Mouse (Mus musculus): ENCODE measurements around the gene Hist1h2be. TPM values are rescaled to one million over a fixed set of nuclear protein-coding genes. Genes with fewer than 3 reads are reported as not detected.
"Not testable (repeated sequence)": the region's sequence is repeated elsewhere in the genome, so short reads cannot be mapped to it uniquely, and the experiment has no call there.

Gene Hist1h2be
- polyA plus RNA-seq, 1 experiment from 2014 or later = 0.44 TPM

GRCm38 (mm10) chr13:23537006-23537710 is 83.8 kb downstream of the Hist1h2be start:
- Histone ChIP-seq H3K36me3 (ENCODE audit: insufficient read depth, low read length) (no peaks in the 10 kb centered on the region), H3K9me3 (ENCODE audit: low read length) (no peaks in the 10 kb centered on the region), H3K4me1 (ENCODE audit: insufficient read depth, low read depth, low read length) (peaks cover 18% of the 10 kb centered on the region; the same call in 1 of the 2 replicates), H3K9ac (replicated peaks; ENCODE audit: low read depth) (no peak overlapping the region), H3K27me3 (replicated peaks; ENCODE audit: insufficient read depth, low read length) (no peaks in the 10 kb centered on the region), H3K27ac (ENCODE audit: low read length) (no peak overlapping the region), H3K4me3 (ENCODE audit: low read depth, low read length) (no peak overlapping the region), H3K4me2 (replicated peaks; ENCODE audit: low read depth, low read length) (no peak overlapping the region)
- 53% methylated on average over 3 of the region's 3 CpGs for WGBS
- TF ChIP-seq EP300 (IDR thresholded peaks at IDR 0.05) (no peak), CTCF (IDR thresholded peaks at IDR 0.05) (no peak)
- ATAC-seq (no peak), DNase-seq (ENCODE audit: low spot score) (no peak)

DNA sequence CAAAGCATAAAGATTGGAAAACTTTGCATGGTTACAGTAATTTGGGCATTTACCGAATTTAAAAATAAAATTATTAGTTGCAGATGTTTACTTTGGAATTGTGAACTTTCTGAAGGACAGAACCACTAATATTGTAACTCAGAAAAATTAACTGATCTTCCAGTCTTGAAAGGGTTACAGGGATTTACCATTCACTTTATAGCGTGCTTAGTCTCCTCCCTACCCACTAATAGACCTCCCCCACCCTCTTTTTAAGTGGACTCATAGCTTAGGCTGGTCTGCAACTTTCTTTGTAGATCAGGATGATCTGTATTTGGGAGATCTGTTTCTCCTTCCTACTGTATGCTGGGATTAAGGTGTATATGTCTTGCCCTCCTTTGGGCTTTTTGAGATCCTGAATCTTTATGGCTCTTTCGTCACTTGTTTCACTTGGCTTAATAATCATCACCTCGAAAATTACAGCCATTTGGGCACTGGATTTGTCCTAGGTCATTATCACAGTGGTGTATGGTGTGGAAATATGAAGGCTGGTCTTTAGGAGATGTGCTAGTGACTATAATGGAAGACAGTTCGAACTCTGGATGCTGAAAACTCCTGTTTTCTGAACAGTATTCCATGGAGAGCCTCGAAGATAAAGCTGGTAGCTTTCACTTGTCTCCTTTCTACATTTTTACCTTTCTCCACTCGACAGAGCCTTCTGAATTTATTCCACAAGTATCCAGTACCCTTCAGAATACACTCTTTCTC is 84.7 kb downstream of the Hist1h2be start:
- DNase-seq (ENCODE audit: low spot score) (no peak), ATAC-seq (no peak)
- Histone ChIP-seq H3K36me3 (ENCODE audit: insufficient read depth, low read length) (no peaks in the 10 kb centered on the region), H3K4me2 (replicated peaks; ENCODE audit: low read depth, low read length) (no peak overlapping the region; the same call in 1 of the 2 replicates), H3K27ac (ENCODE audit: low read length) (no peak overlapping the region), H3K9me3 (ENCODE audit: low read length) (no peaks in the 10 kb centered on the region), H3K4me3 (ENCODE audit: low read depth, low read length) (no peak overlapping the region), H3K9ac (replicated peaks; ENCODE audit: low read depth) (no peak overlapping the region; the same call in 1 of the 2 replicates), H3K27me3 (replicated peaks; ENCODE audit: insufficient read depth, low read length) (no peaks in the 10 kb centered on the region), H3K4me1 (ENCODE audit: insufficient read depth, low read depth, low read length) (peaks cover 21% of the 10 kb centered on the region; the same call in 1 of the 2 replicates)
- WGBS = 8% methylated on average over 7 of the region's 7 CpGs
- no peak for TF ChIP-seq EP300 (IDR thresholded peaks at IDR 0.05)
- TF ChIP-seq CTCF (IDR thresholded peaks at IDR 0.05) = no peak

DNA sequence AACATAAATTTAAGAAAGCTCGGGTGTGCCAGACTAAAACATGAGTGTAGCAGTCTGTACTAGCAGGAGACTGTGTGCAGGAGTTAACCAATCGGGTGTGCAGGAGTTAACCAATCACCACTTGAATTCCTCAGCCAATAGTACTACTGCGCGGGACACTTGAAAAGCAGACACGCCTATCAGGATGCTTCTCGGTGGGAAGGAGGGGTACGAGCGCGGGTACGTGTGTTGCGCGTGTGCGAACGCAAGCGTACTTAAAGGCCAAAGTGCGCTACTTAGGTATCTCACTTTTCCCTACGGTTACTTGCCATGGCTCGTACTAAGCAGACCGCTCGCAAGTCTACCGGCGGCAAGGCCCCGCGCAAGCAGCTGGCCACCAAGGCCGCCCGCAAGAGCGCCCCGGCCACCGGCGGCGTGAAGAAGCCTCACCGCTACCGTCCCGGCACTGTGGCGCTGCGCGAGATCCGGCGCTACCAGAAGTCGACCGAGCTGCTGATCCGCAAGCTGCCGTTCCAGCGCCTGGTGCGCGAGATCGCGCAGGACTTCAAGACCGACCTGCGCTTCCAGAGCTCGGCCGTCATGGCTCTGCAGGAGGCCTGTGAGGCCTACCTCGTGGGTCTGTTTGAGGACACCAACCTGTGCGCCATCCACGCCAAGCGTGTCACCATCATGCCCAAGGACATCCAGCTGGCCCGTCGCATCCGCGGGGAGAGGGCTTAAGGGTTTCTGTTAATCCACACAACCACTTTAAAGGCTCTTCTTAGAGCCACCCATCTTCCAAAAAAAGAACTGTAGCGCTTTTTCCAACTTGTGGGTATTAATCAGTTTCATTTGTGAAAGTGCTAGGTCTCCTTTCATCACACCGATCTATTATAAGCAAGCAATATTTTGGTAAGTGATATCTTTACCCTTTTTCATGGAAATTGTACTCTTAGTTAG is 85.5 kb downstream of the Hist1h2be start, which contains the start of gene Hist1h3g:
TSS of gene Hist1h3g (plus strand) at position 286 of the 939 bp plus-strand sequence.
- not testable (repeated sequence) for H3K9me3 ChIP-seq (ENCODE audit: low read length); H3K27me3 ChIP-seq (replicated peaks; ENCODE audit: insufficient read depth, low read length); H3K9ac ChIP-seq (replicated peaks; ENCODE audit: low read depth); H3K36me3 ChIP-seq (ENCODE audit: insufficient read depth, low read length)
- Histone ChIP-seq H3K4me3 (ENCODE audit: low read depth, low read length) (peak within 1 kb of the TSS; percentile 41), H3K4me2 (replicated peaks; ENCODE audit: low read depth, low read length) (peak within 1 kb of the TSS; percentile 76), H3K4me1 (ENCODE audit: insufficient read depth, low read depth, low read length) (peaks cover 21% of the 10 kb centered on the region; the same call in 1 of the 2 replicates), H3K27ac (ENCODE audit: low read length) (peak within 1 kb of the TSS; percentile 3; the same call in 1 of the 2 replicates)
- peak; percentile 97 for DNase-seq (ENCODE audit: low spot score)
- WGBS = under 1% methylated on average over 45 of the region's 62 CpGs
- peak; percentile 73 for ATAC-seq

- H3K27ac ChIP-seq (ENCODE audit: low read length) = peak overlapping the region; percentile 3; the same call in 1 of the 2 replicates
- ATAC-seq (no peak), DNase-seq (ENCODE audit: low spot score) (peak; percentile 63)
- H3K4me1 ChIP-seq (ENCODE audit: insufficient read depth, low read depth, low read length) = peaks cover 21% of the 10 kb centered on the region; the same call in 1 of the 2 replicates
- H3K27me3 ChIP-seq (replicated peaks; ENCODE audit: insufficient read depth, low read length) = no peaks in the 10 kb centered on the region
- no peak for TF ChIP-seq CTCF (IDR thresholded peaks at IDR 0.05)
- no peak for TF ChIP-seq EP300 (IDR thresholded peaks at IDR 0.05)
- no peaks in the 10 kb centered on the region for H3K36me3 ChIP-seq (ENCODE audit: insufficient read depth, low read length)
- H3K4me3 ChIP-seq (ENCODE audit: low read depth, low read length) = peak overlapping the region; percentile 41
- WGBS = under 1% methylated on average over 15 of the region's 15 CpGs
- no peak overlapping the region for H3K9ac ChIP-seq (replicated peaks; ENCODE audit: low read depth)
- no peaks in the 10 kb centered on the region for H3K9me3 ChIP-seq (ENCODE audit: low read length)
- H3K4me2 ChIP-seq (replicated peaks; ENCODE audit: low read depth, low read length) = peak overlapping the region; percentile 76
Measured at GRCm38 (mm10) chr13:23534368-23535131, 86.4 kb downstream of the Hist1h2be start.

Small RNAs within 50 kb of the gene (microRNA-seq; reads per million reads assigned to microRNA genes)
- gene Gm44297 (not detected), gene Gm44359 (not detected), gene Gm44394 (not detected)

Other genes with a start within 250 kb of the Hist1h2be start
- 8.4 and 8.7 TPM in 2 replicates for gene Abt1, start 197.3 kb downstream of the Hist1h2be start, polyA plus RNA-seq (2015; fragmentation: Nextera tagmentation; extraction: Ambion mirVana)
- 0.14 and 0.21 TPM in 2 replicates for gene Btn1a1, start 155.2 kb downstream of the Hist1h2be start, polyA plus RNA-seq (2015; fragmentation: Nextera tagmentation; extraction: Ambion mirVana)
- gene Btn2a2, start 132.3 kb downstream of the Hist1h2be start, polyA plus RNA-seq (2015; fragmentation: Nextera tagmentation; extraction: Ambion mirVana) = 0.06 and 0.07 TPM in 2 replicates
- gene Hist1h4h, start 90.1 kb downstream of the Hist1h2be start, polyA plus RNA-seq (2015; fragmentation: Nextera tagmentation; extraction: Ambion mirVana) = 5.5 and 7.0 TPM in 2 replicates
- 1.3 and 1.7 TPM in 2 replicates for gene Hist1h2af, start 87.2 kb downstream of the Hist1h2be start, polyA plus RNA-seq (2015; fragmentation: Nextera tagmentation; extraction: Ambion mirVana)
- gene Hist1h3g, start 85.7 kb downstream of the Hist1h2be start, polyA plus RNA-seq (2015; fragmentation: Nextera tagmentation; extraction: Ambion mirVana) = 0.30 and 0.80 TPM in 2 replicates
- 0.12 TPM in 1 of 2 replicates, not detected in the other for gene Hist1h2bh, start 77.7 kb downstream of the Hist1h2be start, polyA plus RNA-seq (2015; fragmentation: Nextera tagmentation; extraction: Ambion mirVana)
- 0.32 and 0.33 TPM in 2 replicates for gene Hist1h3f, start 77.1 kb downstream of the Hist1h2be start, polyA plus RNA-seq (2015; fragmentation: Nextera tagmentation; extraction: Ambion mirVana)
- gene Hist1h4f, start 69.5 kb downstream of the Hist1h2be start, polyA plus RNA-seq (2015; fragmentation: Nextera tagmentation; extraction: Ambion mirVana) = 0.55 TPM in 1 of 2 replicates, not detected in the other
- 0.11 TPM in 2 replicates for gene Hist1h1d, start 67.9 kb downstream of the Hist1h2be start, polyA plus RNA-seq (2015; fragmentation: Nextera tagmentation; extraction: Ambion mirVana)
- gene Hist1h3e, start 58.8 kb downstream of the Hist1h2be start, polyA plus RNA-seq (2015; fragmentation: Nextera tagmentation; extraction: Ambion mirVana) = 1.6 and 1.7 TPM in 2 replicates
- 7.1 and 7.9 TPM in 2 replicates for gene Hist1h2ae, start 49.9 kb downstream of the Hist1h2be start, polyA plus RNA-seq (2015; fragmentation: Nextera tagmentation; extraction: Ambion mirVana)
- 1.3 and 1.9 TPM in 2 replicates for gene Hist1h2bg, start 49.7 kb downstream of the Hist1h2be start, polyA plus RNA-seq (2015; fragmentation: Nextera tagmentation; extraction: Ambion mirVana)
- gene Hist1h2bf, start 46.9 kb downstream of the Hist1h2be start, polyA plus RNA-seq (2015; fragmentation: Nextera tagmentation; extraction: Ambion mirVana) = 0.48 and 0.87 TPM in 2 replicates
- 0.49 and 0.57 TPM in 2 replicates for gene Hist1h2ad, start 46.7 kb downstream of the Hist1h2be start, polyA plus RNA-seq (2015; fragmentation: Nextera tagmentation; extraction: Ambion mirVana)
- 0.62 and 1.3 TPM in 2 replicates for gene Hist1h3d, start 45.4 kb downstream of the Hist1h2be start, polyA plus RNA-seq (2015; fragmentation: Nextera tagmentation; extraction: Ambion mirVana)
- gene Hist1h4d, start 39.5 kb downstream of the Hist1h2be start, polyA plus RNA-seq (2015; fragmentation: Nextera tagmentation; extraction: Ambion mirVana) = 31.4 and 36.9 TPM in 2 replicates
- 7.8 and 9.9 TPM in 2 replicates for gene Hist1h1e, start 1.4 kb upstream of the Hist1h2be start, polyA plus RNA-seq (2015; fragmentation: Nextera tagmentation; extraction: Ambion mirVana)
- gene Hist1h2ac, start 62.8 kb upstream of the Hist1h2be start, polyA plus RNA-seq (2015; fragmentation: Nextera tagmentation; extraction: Ambion mirVana) = 0.32 and 0.54 TPM in 2 replicates
- 67.5 and 69.5 TPM in 2 replicates for gene Hist1h2bc, start 63.1 kb upstream of the Hist1h2be start, polyA plus RNA-seq (2015; fragmentation: Nextera tagmentation; extraction: Ambion mirVana)
- gene Hist1h1t, start 74.7 kb upstream of the Hist1h2be start, polyA plus RNA-seq (2015; fragmentation: Nextera tagmentation; extraction: Ambion mirVana) = 0.13 TPM in 1 of 2 replicates, not detected in the other
- 3.7 and 3.9 TPM in 2 replicates for gene Hist1h4c, start 77.3 kb upstream of the Hist1h2be start, polyA plus RNA-seq (2015; fragmentation: Nextera tagmentation; extraction: Ambion mirVana)
- gene Hfe, start 89.7 kb upstream of the Hist1h2be start, polyA plus RNA-seq (2015; fragmentation: Nextera tagmentation; extraction: Ambion mirVana) = 25.3 and 26.3 TPM in 2 replicates
- gene Hist1h1c, start 117.7 kb upstream of the Hist1h2be start, polyA plus RNA-seq (2015; fragmentation: Nextera tagmentation; extraction: Ambion mirVana) = 38.9 and 43.3 TPM in 2 replicates
- 0.27 TPM in 1 of 2 replicates, not detected in the other for gene Hist1h3c, start 124.5 kb upstream of the Hist1h2be start, polyA plus RNA-seq (2015; fragmentation: Nextera tagmentation; extraction: Ambion mirVana)
- 0.99 TPM in 1 of 2 replicates, not detected in the other for gene Hist1h2bb, start 125.6 kb upstream of the Hist1h2be start, polyA plus RNA-seq (2015; fragmentation: Nextera tagmentation; extraction: Ambion mirVana)
- gene Hist1h2ab, start 130.0 kb upstream of the Hist1h2be start, polyA plus RNA-seq (2015; fragmentation: Nextera tagmentation; extraction: Ambion mirVana) = 5.3 and 6.1 TPM in 2 replicates
- gene Hist1h3b, start 131.1 kb upstream of the Hist1h2be start, polyA plus RNA-seq (2015; fragmentation: Nextera tagmentation; extraction: Ambion mirVana) = 2.6 and 3.0 TPM in 2 replicates
- 0.57 and 0.73 TPM in 2 replicates for gene Hist1h4b, start 135.9 kb upstream of the Hist1h2be start, polyA plus RNA-seq (2015; fragmentation: Nextera tagmentation; extraction: Ambion mirVana)
- 0.26 and 0.38 TPM in 2 replicates for gene Hist1h4a, start 140.1 kb upstream of the Hist1h2be start, polyA plus RNA-seq (2015; fragmentation: Nextera tagmentation; extraction: Ambion mirVana)
- 1.4 and 1.7 TPM in 2 replicates for gene Hist1h3a, start 141.3 kb upstream of the Hist1h2be start, polyA plus RNA-seq (2015; fragmentation: Nextera tagmentation; extraction: Ambion mirVana)
- 0.33 and 0.64 TPM in 2 replicates for gene Hist1h1a, start 142.5 kb upstream of the Hist1h2be start, polyA plus RNA-seq (2015; fragmentation: Nextera tagmentation; extraction: Ambion mirVana)
- not detected in 2 replicates for gene Trim38, start 148.8 kb upstream of the Hist1h2be start, polyA plus RNA-seq (2015; fragmentation: Nextera tagmentation; extraction: Ambion mirVana)
- 1.4 and 3.4 TPM in 2 replicates for gene Slc17a2, start 185.9 kb upstream of the Hist1h2be start, polyA plus RNA-seq (2015; fragmentation: Nextera tagmentation; extraction: Ambion mirVana)
- gene Slc17a3, start 218.3 kb upstream of the Hist1h2be start, polyA plus RNA-seq (2015; fragmentation: Nextera tagmentation; extraction: Ambion mirVana) = not detected in 2 replicates
- not detected in 2 replicates for gene Slc17a1, start 246.6 kb upstream of the Hist1h2be start, polyA plus RNA-seq (2015; fragmentation: Nextera tagmentation; extraction: Ambion mirVana)